Mouse (Mus musculus): ENCODE measurements at regions not wholly inside any gene's neighbourhood (a gene's known extent, or its start where the extent isn't known, plus 50 kb on each side); places are given as distances from the start of the nearest gene placed in this dataset.

- Histone ChIP-seq H3K4me2 (ENCODE audit: low read depth, low read length) (no peak overlapping the region), H3K36me3 (ENCODE audit: control insufficient read depth, insufficient read depth, low read length) (no peaks in the 10 kb centered on the region), H3K9ac (ENCODE audit: low read length) (no peak overlapping the region), H3K4me1 (replicated peaks; ENCODE audit: control insufficient read depth, insufficient read depth, low read length) (no peaks in the 10 kb centered on the region), H3K27me3 (ENCODE audit: control insufficient read depth, insufficient read depth, low read depth, low read length) (no peaks in the 10 kb centered on the region), H3K9me3 (ENCODE audit: control insufficient read depth, low read length) (no peaks in the 10 kb centered on the region), H3K27ac (ENCODE audit: low read length) (no peak overlapping the region), H3K4me3 (ENCODE audit: low read length) (no peak overlapping the region)
- WGBS, result 49% methylated on average over 2 of the region's 2 CpGs
- ATAC-seq (ENCODE audit: low read depth), result no peak
Measured at GRCm38 (mm10) chr3:51145985-51146384, 78.3 kb upstream of the Noct start.

GRCm38 (mm10) chr3:51150012-51150411 lies 74.2 kb upstream of the Noct start:
- Histone ChIP-seq H3K27me3 (ENCODE audit: control insufficient read depth, insufficient read depth, low read depth, low read length) (no peaks in the 10 kb centered on the region), H3K9ac (ENCODE audit: low read length) (no peak overlapping the region), H3K36me3 (ENCODE audit: control insufficient read depth, insufficient read depth, low read length) (no peaks in the 10 kb centered on the region), H3K4me3 (ENCODE audit: low read length) (no peak overlapping the region), H3K27ac (ENCODE audit: low read length) (no peak overlapping the region), H3K9me3 (ENCODE audit: control insufficient read depth, low read length) (no peaks in the 10 kb centered on the region), H3K4me1 (replicated peaks; ENCODE audit: control insufficient read depth, insufficient read depth, low read length) (no peaks in the 10 kb centered on the region), H3K4me2 (ENCODE audit: low read depth, low read length) (no peak overlapping the region)
- WGBS, result 90% methylated on average over 6 of the region's 6 CpGs
- ATAC-seq (ENCODE audit: low read depth), result no peak

DNA sequence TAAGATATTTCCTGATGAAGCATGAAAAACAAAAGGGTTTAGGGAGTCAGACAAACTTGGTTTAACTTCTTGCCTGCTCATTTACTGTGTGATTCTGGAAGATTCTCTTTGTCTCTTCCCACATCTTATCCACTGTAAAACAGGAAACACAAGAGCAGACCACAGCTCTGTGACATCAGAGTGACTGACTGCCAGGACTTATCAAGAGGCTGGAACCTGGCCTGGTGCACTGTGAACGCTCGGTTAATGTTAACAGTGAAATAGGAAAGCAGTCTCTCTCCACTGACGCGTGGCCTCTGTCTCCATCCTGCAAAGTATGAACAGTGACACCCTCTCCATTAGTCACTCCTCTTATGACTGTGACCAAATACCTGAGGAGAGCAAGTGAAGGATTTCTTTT lies 73.1 kb upstream of the Noct start:
- 56% methylated on average over 4 of the region's 4 CpGs for WGBS
- H3K27me3 ChIP-seq (ENCODE audit: control insufficient read depth, insufficient read depth, low read depth, low read length), result no peaks in the 10 kb centered on the region
- H3K27ac ChIP-seq (ENCODE audit: low read length), result no peak overlapping the region
- H3K9me3 ChIP-seq (ENCODE audit: control insufficient read depth, low read length), result no peaks in the 10 kb centered on the region
- peaks cover 3% of the 10 kb centered on the region; the same call in 1 of the 2 replicates for H3K4me1 ChIP-seq (replicated peaks; ENCODE audit: control insufficient read depth, insufficient read depth, low read length)
- H3K4me2 ChIP-seq (ENCODE audit: low read depth, low read length), result no peak overlapping the region
- no peak overlapping the region for H3K4me3 ChIP-seq (ENCODE audit: low read length)
- no peak for ATAC-seq (ENCODE audit: low read depth)
- no peaks in the 10 kb centered on the region for H3K36me3 ChIP-seq (ENCODE audit: control insufficient read depth, insufficient read depth, low read length)
- no peak overlapping the region for H3K9ac ChIP-seq (ENCODE audit: low read length)

DNA sequence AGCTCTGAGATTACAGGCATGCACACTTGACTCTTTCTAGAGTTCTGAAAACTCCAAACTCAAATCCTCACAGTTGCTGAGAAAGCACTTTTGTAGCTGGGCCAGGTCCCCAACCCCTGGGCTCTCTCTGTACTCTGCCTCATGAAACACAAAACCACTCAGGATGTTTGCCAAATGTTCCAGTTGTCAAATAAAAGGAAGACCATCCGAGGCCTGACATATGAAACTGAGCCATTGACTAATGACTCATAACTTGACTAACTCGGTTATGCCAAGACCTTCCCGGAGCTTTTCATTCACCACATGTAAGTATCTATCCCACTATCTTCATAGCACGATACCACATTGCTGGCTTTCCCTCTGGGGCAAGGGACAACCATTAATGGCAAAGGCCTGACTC lies 68.6 kb upstream of the Noct start:
- Histone ChIP-seq H3K27me3 (ENCODE audit: control insufficient read depth, insufficient read depth, low read depth, low read length) (no peaks in the 10 kb centered on the region), H3K36me3 (ENCODE audit: control insufficient read depth, insufficient read depth, low read length) (no peaks in the 10 kb centered on the region), H3K4me1 (replicated peaks; ENCODE audit: control insufficient read depth, insufficient read depth, low read length) (peaks cover 5% of the 10 kb centered on the region), H3K9me3 (ENCODE audit: control insufficient read depth, low read length) (no peaks in the 10 kb centered on the region), H3K9ac (ENCODE audit: low read length) (no peak overlapping the region), H3K4me3 (ENCODE audit: low read length) (no peak overlapping the region), H3K27ac (ENCODE audit: low read length) (no peak overlapping the region; the same call in 1 of the 2 replicates), H3K4me2 (ENCODE audit: low read depth, low read length) (no peak overlapping the region)
- 16% methylated on average over 4 of the region's 4 CpGs for WGBS
- ATAC-seq (ENCODE audit: low read depth), result no peak

DNA sequence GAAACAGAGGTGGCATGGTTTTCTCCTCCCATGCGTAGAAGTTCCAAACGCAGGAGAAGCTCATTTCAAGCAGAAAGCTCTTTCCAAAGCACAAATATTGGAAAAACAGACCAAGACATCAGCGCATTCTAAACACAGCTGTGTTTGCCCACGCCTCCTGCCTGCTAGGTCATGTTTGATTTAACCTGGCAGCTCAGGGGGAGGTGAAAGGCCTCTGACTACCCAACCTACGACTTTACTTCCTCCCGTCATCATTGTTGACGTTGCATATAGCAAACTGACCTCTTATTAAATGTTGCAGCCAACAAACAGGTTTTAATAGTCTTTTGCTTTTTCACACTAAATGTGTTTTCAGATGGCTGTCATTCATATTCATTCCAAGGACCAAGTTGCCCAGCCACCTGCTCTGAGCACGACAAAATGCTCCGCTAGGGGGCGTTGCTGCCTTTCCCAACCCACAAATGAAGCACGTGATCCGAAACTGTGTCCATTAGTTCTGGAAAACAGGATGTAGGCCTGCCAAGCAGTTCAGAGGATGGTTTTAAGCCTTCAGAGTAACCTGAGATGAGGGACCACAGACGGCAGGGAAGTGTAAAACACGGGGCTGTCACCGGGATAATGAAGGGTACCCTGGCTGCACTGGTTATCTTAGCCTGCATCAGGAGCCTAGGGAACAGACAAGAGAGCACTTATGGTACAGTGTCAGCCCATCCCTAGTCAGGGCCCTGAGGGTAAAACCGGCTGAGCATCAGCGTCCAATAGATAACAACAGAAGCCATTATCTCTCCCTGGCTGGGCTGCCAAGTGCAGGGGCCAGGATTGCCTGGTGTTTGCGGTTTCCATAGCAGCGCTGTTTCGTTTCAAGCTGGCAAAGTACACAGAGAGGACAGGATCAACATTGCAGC lies 67.6 kb upstream of the Noct start:
- Histone ChIP-seq H3K4me3 (ENCODE audit: low read length) (no peak overlapping the region), H3K27me3 (ENCODE audit: control insufficient read depth, insufficient read depth, low read depth, low read length) (no peaks in the 10 kb centered on the region), H3K9ac (ENCODE audit: low read length) (no peak overlapping the region), H3K9me3 (ENCODE audit: control insufficient read depth, low read length) (no peaks in the 10 kb centered on the region), H3K4me1 (replicated peaks; ENCODE audit: control insufficient read depth, insufficient read depth, low read length) (peaks cover 5% of the 10 kb centered on the region), H3K4me2 (ENCODE audit: low read depth, low read length) (no peak overlapping the region), H3K36me3 (ENCODE audit: control insufficient read depth, insufficient read depth, low read length) (no peaks in the 10 kb centered on the region), H3K27ac (ENCODE audit: low read length) (peak overlapping the region; percentile 23; the same call in 1 of the 2 replicates)
- WGBS, result 21% methylated on average over 20 of the region's 20 CpGs
- peak; percentile 71 for ATAC-seq (ENCODE audit: low read depth)

DNA sequence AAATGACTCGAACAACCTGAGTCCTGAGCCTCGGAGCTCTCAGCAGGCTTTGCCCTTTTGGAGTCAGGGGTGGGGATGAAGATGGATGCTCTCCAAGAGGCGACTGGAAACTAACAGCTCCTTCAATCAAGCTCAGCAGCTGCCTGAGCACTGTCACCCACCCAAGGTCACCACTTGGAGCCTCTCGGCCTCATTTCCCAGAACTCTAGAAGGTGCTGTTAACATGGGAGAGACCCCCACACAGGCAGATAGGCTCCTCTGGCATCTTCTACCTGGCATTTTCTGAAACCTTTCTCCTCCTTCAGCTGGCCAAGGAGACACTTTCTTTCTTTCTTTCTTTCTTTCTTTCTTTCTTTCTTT lies 67.0 kb upstream of the Noct start:
- Histone ChIP-seq H3K27ac (ENCODE audit: low read length) (no peak overlapping the region), H3K27me3 (ENCODE audit: control insufficient read depth, insufficient read depth, low read depth, low read length) (no peaks in the 10 kb centered on the region), H3K9me3 (ENCODE audit: control insufficient read depth, low read length) (no peaks in the 10 kb centered on the region), H3K4me3 (ENCODE audit: low read length) (no peak overlapping the region), H3K9ac (ENCODE audit: low read length) (no peak overlapping the region), H3K36me3 (ENCODE audit: control insufficient read depth, insufficient read depth, low read length) (no peaks in the 10 kb centered on the region), H3K4me1 (replicated peaks; ENCODE audit: control insufficient read depth, insufficient read depth, low read length) (peaks cover 5% of the 10 kb centered on the region), H3K4me2 (ENCODE audit: low read depth, low read length) (no peak overlapping the region)
- WGBS, result 16% methylated on average over 4 of the region's 4 CpGs
- no peak for ATAC-seq (ENCODE audit: low read depth)

GRCm38 (mm10) chr3:51158449-51158848 lies 65.8 kb upstream of the Noct start:
- Histone ChIP-seq H3K4me3 (ENCODE audit: low read length) (no peak overlapping the region), H3K36me3 (ENCODE audit: control insufficient read depth, insufficient read depth, low read length) (no peaks in the 10 kb centered on the region), H3K9me3 (ENCODE audit: control insufficient read depth, low read length) (no peaks in the 10 kb centered on the region), H3K27ac (ENCODE audit: low read length) (no peak overlapping the region), H3K9ac (ENCODE audit: low read length) (no peak overlapping the region), H3K4me2 (ENCODE audit: low read depth, low read length) (no peak overlapping the region), H3K27me3 (ENCODE audit: control insufficient read depth, insufficient read depth, low read depth, low read length) (no peaks in the 10 kb centered on the region), H3K4me1 (replicated peaks; ENCODE audit: control insufficient read depth, insufficient read depth, low read length) (peaks cover 5% of the 10 kb centered on the region)
- WGBS, result 75% methylated on average over 4 of the region's 4 CpGs
- ATAC-seq (ENCODE audit: low read depth), result no peak

- H3K9ac ChIP-seq (ENCODE audit: low read length), result no peak overlapping the region
- H3K4me2 ChIP-seq (ENCODE audit: low read depth, low read length), result no peak overlapping the region
- 67% methylated on average over 4 of the region's 4 CpGs for WGBS
- H3K27ac ChIP-seq (ENCODE audit: low read length), result no peak overlapping the region
- H3K27me3 ChIP-seq (ENCODE audit: control insufficient read depth, insufficient read depth, low read depth, low read length), result no peaks in the 10 kb centered on the region
- no peak for ATAC-seq (ENCODE audit: low read depth)
- no peaks in the 10 kb centered on the region for H3K36me3 ChIP-seq (ENCODE audit: control insufficient read depth, insufficient read depth, low read length)
- peaks cover 5% of the 10 kb centered on the region for H3K4me1 ChIP-seq (replicated peaks; ENCODE audit: control insufficient read depth, insufficient read depth, low read length)
- H3K4me3 ChIP-seq (ENCODE audit: low read length), result no peak overlapping the region
- H3K9me3 ChIP-seq (ENCODE audit: control insufficient read depth, low read length), result no peaks in the 10 kb centered on the region
Measured at GRCm38 (mm10) chr3:51159322-51159721, 64.9 kb upstream of the Noct start.

DNA sequence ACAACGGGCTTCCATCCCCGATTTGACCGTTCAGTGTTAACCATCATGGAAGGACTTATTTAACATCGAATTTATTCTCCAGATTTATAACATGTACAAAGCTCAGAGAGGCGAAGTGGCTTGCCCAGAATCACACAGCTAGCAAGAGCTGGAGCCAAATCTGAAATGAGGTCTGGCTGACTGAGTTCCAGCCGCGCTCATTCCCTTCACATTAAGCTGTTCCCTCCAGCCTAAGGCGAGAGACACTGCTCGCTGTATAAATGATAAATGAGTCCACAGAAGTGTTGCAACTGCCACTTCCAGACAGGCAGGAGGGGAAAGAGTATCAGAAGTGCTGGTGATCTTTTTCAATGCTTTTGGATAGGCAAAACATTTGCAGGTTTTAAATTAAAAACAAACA lies 64.4 kb upstream of the Noct start:
- H3K27me3 ChIP-seq (ENCODE audit: control insufficient read depth, insufficient read depth, low read depth, low read length), result no peaks in the 10 kb centered on the region
- no peak overlapping the region for H3K4me3 ChIP-seq (ENCODE audit: low read length)
- H3K36me3 ChIP-seq (ENCODE audit: control insufficient read depth, insufficient read depth, low read length), result no peaks in the 10 kb centered on the region
- no peak overlapping the region for H3K9ac ChIP-seq (ENCODE audit: low read length)
- ATAC-seq (ENCODE audit: low read depth), result no peak
- no peak overlapping the region for H3K27ac ChIP-seq (ENCODE audit: low read length)
- peaks cover 5% of the 10 kb centered on the region for H3K4me1 ChIP-seq (replicated peaks; ENCODE audit: control insufficient read depth, insufficient read depth, low read length)
- no peak overlapping the region for H3K4me2 ChIP-seq (ENCODE audit: low read depth, low read length)
- 62% methylated on average over 9 of the region's 9 CpGs for WGBS
- H3K9me3 ChIP-seq (ENCODE audit: control insufficient read depth, low read length), result no peaks in the 10 kb centered on the region
